Mouse (Mus musculus) spleen, adult 2 months (tissue): ENCODE data around the gene Tmem9b. TPM values are rescaled to one million over a fixed set of nuclear protein-coding genes. Genes with fewer than 3 reads are reported as not detected.

Experiments
- DNase-seq, 2 experiments: peaks; one replicate each; pipeline versions ENCODE4 v3.0.0 to v3.0.0-alpha.2; 2012 to 2021; ENCODE audit warnings: low spot score in 2 of 2, low read depth in 1 of 2
- H3K27ac ChIP-seq: fragments of 200-500 bp; 2 replicates; pipeline ENCODE4 v1.5.1; 2012; ENCODE audit warnings: low read length, inconsistent platforms; ENCODE audit not compliant: insufficient read depth
- H3K27me3 ChIP-seq: fragments of 200-500 bp; 2 replicates; pipeline ENCODE4 v1.6.1; 2012; ENCODE audit warnings: mild to moderate bottlenecking, moderate library complexity, low read length, inconsistent platforms; ENCODE audit not compliant: control insufficient read depth, insufficient read depth
- H3K36me3 ChIP-seq: fragments of 200-500 bp; 2 replicates; pipeline ENCODE4 v1.6.1; 2012; ENCODE audit warnings: mild to moderate bottlenecking, low read length, inconsistent platforms; ENCODE audit not compliant: control insufficient read depth, insufficient read depth
- H3K4me1 ChIP-seq: fragments of 200-500 bp; 2 replicates; pipeline ENCODE4 v1.6.1; 2011; ENCODE audit warnings: inconsistent platforms; ENCODE audit not compliant: control insufficient read depth, insufficient read depth, insufficient read length
- H3K4me3 ChIP-seq: fragments of 200-500 bp; 2 replicates; pipeline ENCODE4 v1.5.1; 2011; ENCODE audit warnings: mild to moderate bottlenecking, inconsistent platforms; ENCODE audit not compliant: insufficient read depth, insufficient read length; ENCODE audit errors: extremely low read depth
- CTCF ChIP-seq: fragments of 200-500 bp; IDR thresholded peaks from 2 replicates; pipeline ENCODE4 v1.5.1; 2011; ENCODE audit warnings: mild to moderate bottlenecking, inconsistent platforms; ENCODE audit not compliant: insufficient read depth, insufficient read length, insufficient replicate concordance; ENCODE audit errors: extremely low read depth
- POLR2A ChIP-seq: fragments of 200-500 bp; IDR thresholded peaks from 2 replicates; pipeline ENCODE4 v1.6.1; 2011; ENCODE audit warnings: low read depth, low read length, inconsistent platforms
- WGBS: fragments of 180-500 bp; shearing (Covaris S2); methylation state at CpG from one replicate; pipeline ENCODE4 v1.1.7; 2018; 5-methylcytosine and 5-hydroxymethylcytosine counted together
- polyA plus RNA-seq: library from polyadenylated mRNA; depleted of rRNA; stranded (reverse); fragments of >200 nt; gene quantifications from 2 replicates; pipeline ENCODE4 v1.2.3, GENCODE M21; 2012; rRNA removed

The Tmem9b gene
- polyA plus RNA-seq, 1 experiment, result 18.3 TPM

DNA sequence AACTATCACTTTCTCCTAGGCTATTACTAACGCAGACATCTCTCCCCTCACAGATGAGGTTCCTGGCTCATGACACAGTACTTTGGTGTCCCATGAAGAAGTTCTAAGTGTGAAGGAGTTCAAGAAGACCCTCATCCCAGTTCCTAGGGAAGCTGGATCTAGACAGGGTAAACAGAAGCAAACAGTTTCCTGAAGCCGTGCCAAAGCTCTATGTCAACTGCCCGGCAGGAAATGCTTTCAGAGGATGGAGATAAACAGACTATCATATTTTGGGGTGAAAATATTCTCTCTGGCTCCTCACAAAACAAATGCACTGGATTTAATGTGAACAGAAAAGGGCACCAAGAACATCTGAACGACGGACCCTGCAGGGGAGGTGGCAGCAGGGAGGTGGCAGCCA is 61.7 kb downstream of the Tmem9b start:
- DNase-seq, result no peak
- Histone ChIP-seq H3K4me1 (no peaks in the 10 kb centered on the region), H3K27ac (peak overlapping the region; percentile 41; the same call in 1 of the 2 replicates), H3K27me3 (no peaks in the 10 kb centered on the region), H3K4me3 (no peak overlapping the region), H3K36me3 (no peaks in the 10 kb centered on the region)
- WGBS, result 81% methylated on average over 5 of the region's 5 CpGs
- TF ChIP-seq POLR2A (no peak), CTCF (no peak)

DNA sequence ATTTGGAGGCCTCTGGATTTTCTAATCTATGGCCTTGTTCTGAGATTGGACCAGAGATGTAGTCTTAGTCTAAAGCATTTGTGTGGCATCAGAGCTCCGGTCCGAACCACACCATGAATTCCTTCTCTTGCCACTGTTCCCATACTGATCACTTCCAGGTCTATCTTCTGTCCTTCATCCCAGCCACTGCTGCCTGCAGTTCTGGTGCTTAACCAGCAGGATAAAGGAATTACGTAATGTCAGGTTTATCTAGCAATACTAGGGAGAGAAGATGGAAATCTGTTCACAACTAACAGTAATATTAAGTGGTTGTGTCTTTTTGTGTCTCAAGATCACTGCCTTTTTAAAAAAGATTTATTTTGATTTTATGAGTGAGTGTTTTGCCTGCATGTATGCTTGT is 62.6 kb downstream of the Tmem9b start:
- Histone ChIP-seq H3K36me3 (no peaks in the 10 kb centered on the region), H3K4me1 (no peaks in the 10 kb centered on the region), H3K4me3 (no peak overlapping the region), H3K27ac (no peak overlapping the region), H3K27me3 (no peaks in the 10 kb centered on the region)
- no peak for DNase-seq
- 96% methylated on average over 3 of the region's 3 CpGs for WGBS
- no peak for TF ChIP-seq POLR2A
- no peak for TF ChIP-seq CTCF

DNA sequence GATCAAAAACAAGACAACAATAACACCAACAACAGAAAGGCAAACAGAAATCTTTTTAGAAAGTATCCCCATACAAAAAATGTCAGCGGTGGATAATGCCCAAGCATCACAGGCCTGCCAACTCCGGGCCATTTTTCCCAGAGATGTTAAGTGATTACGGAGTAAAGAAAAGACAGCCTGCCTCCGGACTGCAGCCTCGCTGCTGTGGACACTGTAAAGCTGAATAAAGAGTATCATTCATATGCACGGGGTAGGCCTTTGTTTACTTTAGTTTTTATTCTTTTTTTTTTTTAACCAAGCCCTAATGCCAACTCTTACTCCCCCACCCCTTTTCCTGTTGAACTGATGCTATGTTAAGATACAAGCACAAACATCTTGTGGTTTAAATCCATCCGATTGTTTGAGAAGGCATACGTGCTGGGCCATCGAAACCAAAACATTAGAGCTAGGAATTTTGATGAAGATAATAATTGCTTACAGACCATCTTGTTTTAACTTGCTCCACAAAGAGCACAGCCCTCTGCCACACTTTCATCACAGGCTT is 66.0 kb downstream of the Tmem9b start:
- Histone ChIP-seq H3K27me3 (no peaks in the 10 kb centered on the region), H3K36me3 (no peaks in the 10 kb centered on the region), H3K4me1 (no peaks in the 10 kb centered on the region), H3K4me3 (no peak overlapping the region), H3K27ac (no peak overlapping the region)
- DNase-seq, result no peak
- 72% methylated on average over 9 of the region's 9 CpGs for WGBS
- TF ChIP-seq CTCF (no peak), POLR2A (no peak)

Other genes starting within 250 kb of the Tmem9b start
- 0.06 and 0.08 TPM in 2 replicates for gene Trim66, start 244.7 kb downstream of the Tmem9b start, polyA plus RNA-seq
- gene Rpl27a, start 233.7 kb downstream of the Tmem9b start, polyA plus RNA-seq, result 448 and 545 TPM in 2 replicates
- gene St5, start 49.3 kb downstream of the Tmem9b start, polyA plus RNA-seq, result 29.9 and 34.6 TPM in 2 replicates
- gene Akip1, start 49.2 kb downstream of the Tmem9b start, polyA plus RNA-seq, result 6.9 and 9.0 TPM in 2 replicates
- gene BC051019, start 29.0 kb downstream of the Tmem9b start, polyA plus RNA-seq, result 0.08 and 0.15 TPM in 2 replicates
- 0.16 and 0.23 TPM in 2 replicates for gene Ascl3, start 21.1 kb downstream of the Tmem9b start, polyA plus RNA-seq
- 0.38 and 0.67 TPM in 2 replicates for gene Nrip3, start 29.1 kb upstream of the Tmem9b start, polyA plus RNA-seq
- 0.21 and 0.22 TPM in 2 replicates for gene Scube2, start 112.8 kb upstream of the Tmem9b start, polyA plus RNA-seq
- 49.8 and 57.1 TPM in 2 replicates for gene Dennd5a, start 207.6 kb upstream of the Tmem9b start, polyA plus RNA-seq
- gene Tmem41b, start 234.1 kb upstream of the Tmem9b start, polyA plus RNA-seq, result 8.0 and 11.6 TPM in 2 replicates